Mouse (Mus musculus): ENCODE measurements around the gene Foxi1. TPM values are rescaled to one million over a fixed set of nuclear protein-coding genes. Genes with fewer than 3 reads are reported as not detected.

Gene Foxi1
- total and polyA plus RNA-seq, 3 experiments = not detected

GRCm38 (mm10) chr11:34184266-34184665, 23.6 kb downstream of the Foxi1 start:
- Histone ChIP-seq H3K27ac (ENCODE audit: control insufficient read depth, low read depth, low read length) (no peak overlapping the region), H3K4me1 (ENCODE audit: control insufficient read depth in 1 of 2, insufficient read depth in 2 of 2, low read length in 2 of 2) (no peaks in the 10 kb centered on the region), H3K4me3 (ENCODE audit: control insufficient read depth in 1 of 2, insufficient read depth in 1 of 2, low read depth in 2 of 2, low read length in 2 of 2) (no peak overlapping the region), H3K36me3 (ENCODE audit: control insufficient read depth in 1 of 2, insufficient read depth in 2 of 2, low read length in 2 of 2) (no peaks in the 10 kb centered on the region), H3K27me3 (ENCODE audit: control insufficient read depth in 1 of 2, insufficient read depth in 2 of 2, low read length in 2 of 2) (peaks cover 19 to 46% of the 10 kb centered on the region in 2 experiments), H3K9me3 (replicated peaks; ENCODE audit: insufficient read depth, low read length) (no peaks in the 10 kb centered on the region), H3K9ac (ENCODE audit: control insufficient read depth, low read depth, low read length, poor library complexity, severe bottlenecking) (no peak overlapping the region), H3K79me2 (ENCODE audit: control insufficient read depth, insufficient read depth, low read length, poor library complexity) (no peaks in the 10 kb centered on the region)
- no peak for TF ChIP-seq TAL1 (IDR thresholded peaks at IDR 0.05; ENCODE audit: low read length)
- no peak for TF ChIP-seq HCFC1 (IDR thresholded peaks at IDR 0.05; ENCODE audit: low read depth, low read length)
- no peak for TF ChIP-seq UBTF (IDR thresholded peaks at IDR 0.05; ENCODE audit: borderline replicate concordance, insufficient read depth, low read depth, low read length)
- TF ChIP-seq MXI1 (IDR thresholded peaks at IDR 0.05; ENCODE audit: low read depth, low read length) = no peak
- no peak for TF ChIP-seq NRF1 (IDR thresholded peaks at IDR 0.05; ENCODE audit: insufficient read depth, low read depth, low read length, poor library complexity, severe bottlenecking)
- no peak for TF ChIP-seq MYC (IDR thresholded peaks at IDR 0.05; ENCODE audit: low read depth, low read length)
- TF ChIP-seq POLR2A (IDR thresholded peaks at IDR 0.05; ENCODE audit: control insufficient read depth in 1 of 2, insufficient read depth in 1 of 2, low read depth in 1 of 2, low read length in 2 of 2, poor library complexity in 1 of 2) = no peak
- no peak for TF ChIP-seq GATA1 (IDR thresholded peaks at IDR 0.05; ENCODE audit: low read depth, low read length)
- no peak for TF ChIP-seq RAD21 (IDR thresholded peaks at IDR 0.05; ENCODE audit: low read depth, low read length)
- no peak for TF ChIP-seq E2F4 (IDR thresholded peaks at IDR 0.05; ENCODE audit: borderline replicate concordance, low read depth, low read length)
- no peak for TF ChIP-seq MYB (IDR thresholded peaks at IDR 0.05; ENCODE audit: low read depth, low read length)
- TF ChIP-seq MAFK (IDR thresholded peaks at IDR 0.05; ENCODE audit: borderline replicate concordance, low read depth, low read length) = no peak
- TF ChIP-seq KAT2A (conservative IDR thresholded peaks at IDR 0.05; ENCODE audit: low read depth, low read length) = no peak
- TF ChIP-seq BHLHE40 (IDR thresholded peaks at IDR 0.05; ENCODE audit: borderline replicate concordance, low read depth, low read length) = no peak
- TF ChIP-seq ELF1 (IDR thresholded peaks at IDR 0.05; ENCODE audit: low read depth, low read length) = no peak
- DNase-seq (ENCODE audit: low read depth, low spot score) = no peak

- no peak overlapping the region for H3K4me3 ChIP-seq (ENCODE audit: control insufficient read depth in 1 of 2, insufficient read depth in 1 of 2, low read depth in 2 of 2, low read length in 2 of 2)
- peak; percentile 10 for DNase-seq (ENCODE audit: low read depth, low spot score)
- H3K4me1 ChIP-seq (ENCODE audit: control insufficient read depth in 1 of 2, insufficient read depth in 2 of 2, low read length in 2 of 2) = no peaks in the 10 kb centered on the region
- no peaks in the 10 kb centered on the region for H3K79me2 ChIP-seq (ENCODE audit: control insufficient read depth, insufficient read depth, low read length, poor library complexity)
- TF ChIP-seq BHLHE40 (IDR thresholded peaks at IDR 0.05; ENCODE audit: borderline replicate concordance, low read depth, low read length) = no peak
- TF ChIP-seq SMC3 (IDR thresholded peaks at IDR 0.05; ENCODE audit: low read depth, low read length) = no peak
- no peak for TF ChIP-seq POLR2A (IDR thresholded peaks at IDR 0.05; ENCODE audit: control insufficient read depth in 1 of 2, insufficient read depth in 1 of 2, low read depth in 1 of 2, low read length in 2 of 2, poor library complexity in 1 of 2)
- no peak for TF ChIP-seq GABPA (IDR thresholded peaks at IDR 0.05; ENCODE audit: low read depth, low read length)
- TF ChIP-seq TBP (IDR thresholded peaks at IDR 0.05; ENCODE audit: low read depth, low read length) = no peak
- no peak for TF ChIP-seq ZC3H11A (IDR thresholded peaks at IDR 0.05; ENCODE audit: low read depth, low read length)
- no peak for TF ChIP-seq RAD21 (IDR thresholded peaks at IDR 0.05; ENCODE audit: low read depth, low read length)
- no peaks in the 10 kb centered on the region for H3K9me3 ChIP-seq (replicated peaks; ENCODE audit: insufficient read depth, low read length)
- no peaks in the 10 kb centered on the region for H3K36me3 ChIP-seq (ENCODE audit: control insufficient read depth in 1 of 2, insufficient read depth in 2 of 2, low read length in 2 of 2)
- no peak overlapping the region for H3K9ac ChIP-seq (ENCODE audit: control insufficient read depth, low read depth, low read length, poor library complexity, severe bottlenecking)
- no peak overlapping the region for H3K27ac ChIP-seq (ENCODE audit: control insufficient read depth, low read depth, low read length)
- H3K27me3 ChIP-seq (ENCODE audit: control insufficient read depth in 1 of 2, insufficient read depth in 2 of 2, low read length in 2 of 2) = peaks cover 19 to 39% of the 10 kb centered on the region in 2 experiments
Measured at GRCm38 (mm10) chr11:34181214-34182117, 26.4 kb downstream of the Foxi1 start.
